Mouse (Mus musculus): ENCODE data around the gene Ltbp4. TPM values are rescaled to one million over a fixed set of nuclear protein-coding genes. Genes with fewer than 3 reads are reported as not detected.

Ltbp4 gene
- total RNA-seq, 2 experiments from 2014 or later = 387 to 393 TPM

DNA sequence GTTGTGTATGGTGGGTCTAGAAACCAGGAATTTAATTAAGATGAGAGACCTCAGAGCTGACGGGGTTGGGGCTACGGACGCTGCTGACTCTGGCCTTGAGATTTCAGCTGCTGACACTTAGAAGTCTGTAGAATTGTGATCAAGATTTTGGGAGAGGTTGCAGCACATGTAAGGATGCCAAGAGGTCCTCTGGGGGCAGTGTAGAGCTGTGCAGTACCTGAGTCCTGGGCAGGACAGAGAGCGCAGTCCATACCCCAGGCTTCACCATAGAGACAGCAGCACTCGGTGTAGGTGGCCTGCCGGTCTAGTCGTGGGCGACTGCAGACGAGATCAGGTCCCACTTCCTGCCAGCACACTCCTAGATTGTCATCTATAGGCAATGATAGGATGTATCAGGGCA lies 29.9 kb downstream of the Ltbp4 start:
- intact Hi-C loops (cut with DNase I) = no loop called here
- no peak for DNase-seq

DNA sequence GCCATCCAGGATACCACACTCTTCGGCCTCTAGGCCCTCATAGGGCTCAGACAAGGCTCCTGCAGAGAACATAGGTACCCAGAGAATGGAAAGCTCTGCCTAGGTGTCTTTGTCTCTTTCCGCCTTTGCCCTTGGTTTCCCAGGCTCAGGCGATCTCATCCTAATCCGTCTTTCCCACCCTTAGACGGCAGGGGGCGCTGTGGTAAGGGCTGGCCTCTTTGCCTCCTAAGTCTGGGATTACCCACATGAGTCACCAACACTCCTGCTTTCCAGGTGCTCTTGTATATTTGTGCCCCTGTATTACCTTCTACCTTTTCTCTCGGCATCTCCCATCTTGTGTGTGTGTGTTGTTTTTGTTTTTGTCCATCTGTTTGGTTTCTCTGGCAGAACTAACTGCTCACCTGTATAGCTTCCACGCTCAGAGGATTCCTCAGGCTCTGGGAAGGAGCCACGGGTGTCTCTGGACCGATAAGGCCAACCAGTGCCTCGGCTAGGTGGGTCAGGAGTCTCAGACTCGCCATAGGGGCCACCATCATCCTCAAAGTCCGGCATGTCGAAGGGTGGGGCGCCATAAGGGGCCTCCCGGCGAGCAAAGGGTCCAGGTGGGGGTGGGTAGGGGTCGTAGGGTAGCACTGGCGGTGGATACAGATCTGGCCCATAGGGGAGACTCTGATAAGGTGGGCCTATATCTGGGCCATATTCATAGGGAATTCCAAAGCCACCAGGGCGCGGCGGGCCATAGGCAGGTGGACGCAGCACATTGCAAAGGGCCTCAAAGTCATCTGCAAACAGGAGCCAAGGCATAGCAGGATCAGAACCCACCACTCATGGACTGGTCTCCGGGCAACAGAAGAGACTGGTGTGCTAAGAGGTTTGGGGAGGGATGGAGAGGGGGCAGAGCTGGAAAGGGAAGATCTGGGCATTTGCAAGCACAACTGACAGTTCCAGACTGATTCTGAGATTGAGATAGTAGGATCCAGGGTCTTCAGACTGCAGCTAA lies 31.0 kb downstream of the Ltbp4 start:
- DNase-seq = peak in 1 of 2 experiments; percentile 75
- intact Hi-C loops (cut with DNase I) = no loop called here

DNA sequence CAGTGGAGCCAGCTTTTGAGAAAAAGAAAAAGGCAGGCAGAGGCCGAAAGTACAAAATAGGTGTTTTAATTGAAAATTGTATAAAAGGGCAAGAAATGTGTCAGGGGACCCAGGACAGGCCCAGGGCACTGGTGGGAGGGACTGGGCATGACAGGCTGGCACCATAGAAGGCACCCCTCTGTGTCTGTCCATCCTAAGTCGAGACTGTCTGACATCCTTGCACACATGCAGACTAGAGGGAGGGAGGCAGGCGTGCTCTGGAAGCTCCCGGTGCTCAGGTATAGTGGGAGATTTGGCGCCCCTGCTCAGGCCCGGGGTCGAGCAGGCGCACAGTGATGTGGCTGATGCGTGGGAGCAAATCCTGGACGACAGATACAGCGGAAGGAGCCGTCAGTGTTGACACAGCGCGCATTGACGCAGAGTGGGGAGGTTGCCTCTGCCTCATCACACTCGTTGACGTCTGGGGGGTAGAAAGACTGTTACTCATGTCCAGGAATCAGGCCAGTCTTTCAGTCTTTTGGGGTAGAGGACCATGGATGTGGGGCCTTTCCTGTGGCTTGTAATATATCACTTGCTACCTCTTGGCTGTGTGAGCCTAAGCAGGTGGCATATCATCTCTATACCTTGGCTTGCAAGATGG lies 32.3 kb downstream of the Ltbp4 start:
- intact Hi-C loops (cut with DNase I) = no loop called here
- DNase-seq = no peak

DNA sequence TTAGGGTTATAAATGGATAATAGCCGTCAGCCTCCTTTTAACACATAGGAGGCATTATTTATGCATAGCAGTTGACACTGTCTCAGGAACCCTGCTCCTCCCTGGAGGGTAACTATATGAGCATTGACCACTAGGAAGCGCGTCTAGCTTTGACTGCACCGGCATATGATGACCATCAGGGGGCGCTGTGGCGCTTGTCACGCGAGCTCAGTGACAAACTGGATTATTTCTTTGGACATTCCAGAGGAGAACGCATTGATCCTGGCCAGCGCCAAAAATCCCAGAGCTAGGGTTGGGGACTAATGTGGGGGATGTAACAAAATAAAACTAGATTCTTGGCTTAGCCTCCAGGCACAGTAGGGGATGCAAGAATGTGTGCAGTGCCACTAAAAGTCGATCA lies 35.3 kb downstream of the Ltbp4 start:
- peak; percentile 79 to 90 for DNase-seq
- intact Hi-C loops (cut with DNase I) = loop anchor here (1.0 kb wide), 1 partner anchor 27 kb away; no protein-coding TSS in a partner anchor

DNA sequence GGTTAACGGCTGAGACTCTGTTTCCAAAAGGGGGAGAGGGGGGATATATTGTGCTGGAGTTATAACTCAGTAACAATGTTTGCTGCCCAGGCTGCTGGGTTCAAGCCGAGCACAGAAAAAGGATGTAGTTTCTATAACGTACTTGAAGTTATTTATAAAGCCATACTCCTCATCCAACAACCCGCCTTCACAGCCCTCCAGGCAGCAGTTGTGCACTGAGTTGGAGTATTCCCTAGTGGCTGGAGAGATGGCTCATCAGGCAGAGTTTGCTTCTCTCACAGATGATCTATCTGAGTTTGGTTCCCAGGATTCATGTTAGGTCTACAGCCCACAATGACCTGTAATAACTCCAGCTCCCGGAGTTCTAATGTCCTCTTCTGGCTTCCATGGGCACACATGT lies 36.7 kb downstream of the Ltbp4 start:
- no peak for DNase-seq
- intact Hi-C loops (cut with DNase I) = no loop called here

DNA sequence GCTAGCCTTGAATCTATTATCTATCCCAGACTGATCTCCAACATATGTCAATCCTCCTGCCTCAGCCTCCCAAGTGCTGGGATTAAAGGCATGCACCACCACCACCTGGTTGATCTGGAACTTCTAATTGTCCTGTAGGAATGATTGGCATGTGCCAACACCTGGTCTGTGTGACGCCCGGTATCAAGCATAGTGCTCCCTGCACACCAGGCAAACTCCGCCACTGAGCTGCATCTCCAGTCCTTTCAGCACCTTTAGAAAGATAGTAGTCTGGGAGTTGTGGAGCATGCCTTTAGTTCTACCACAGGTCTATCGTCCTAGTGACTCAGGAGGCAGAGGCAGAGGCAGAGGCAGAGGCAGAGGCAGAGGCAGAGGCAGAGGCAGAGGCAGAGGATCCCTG lies 37.1 kb downstream of the Ltbp4 start:
- intact Hi-C loops (cut with DNase I) = no loop called here

DNA sequence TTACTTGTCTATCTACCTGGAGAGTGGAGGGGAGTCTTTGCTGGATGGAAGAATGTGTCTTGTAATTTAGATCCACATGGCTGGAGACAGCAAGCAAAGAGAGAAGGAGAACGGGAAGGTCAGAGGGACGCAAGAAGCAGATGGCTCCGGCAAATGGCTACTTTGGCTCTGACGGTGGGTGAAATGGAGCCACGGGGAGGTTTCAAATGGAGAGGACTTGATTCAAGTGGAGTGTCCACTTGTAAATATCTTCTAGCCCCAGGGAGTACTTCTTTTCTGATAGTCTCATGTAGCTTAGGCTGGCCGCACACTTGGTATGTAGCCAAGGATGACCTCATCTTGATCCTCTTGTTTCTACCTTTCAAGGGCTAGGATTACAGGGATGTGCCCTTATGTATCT lies 38.7 kb downstream of the Ltbp4 start:
- intact Hi-C loops (cut with DNase I) = no loop called here

More for the DNA sequence above, 37.1 kb downstream of the Ltbp4 start:
- no peak for DNase-seq

DNA sequence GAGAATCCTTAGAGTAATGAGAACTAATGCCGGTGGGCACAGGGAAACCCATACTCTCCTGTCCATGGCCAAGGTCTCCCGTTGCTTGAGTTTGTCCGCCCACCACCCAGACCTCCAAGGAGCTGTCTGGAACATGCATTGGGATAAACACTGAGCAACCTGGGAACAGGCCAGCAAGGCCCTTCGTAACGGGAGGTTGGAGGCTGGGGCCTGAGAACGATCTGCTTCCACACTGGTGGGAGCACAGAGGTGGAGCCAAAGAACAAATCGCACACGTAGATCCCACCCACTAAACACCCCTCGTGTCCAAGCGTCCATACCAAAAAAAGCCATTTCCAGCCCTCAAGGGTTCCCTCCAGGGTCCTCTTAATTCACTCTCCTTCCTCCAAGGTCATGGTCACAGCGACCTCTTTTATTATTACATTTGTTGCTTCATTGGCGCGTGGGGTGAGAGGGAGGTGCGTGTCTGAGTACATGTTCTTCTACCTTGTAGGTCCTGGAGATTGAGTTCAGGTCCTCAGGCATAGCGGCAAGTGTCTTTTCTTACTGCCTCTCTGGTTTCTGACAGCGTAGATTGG lies 39.4 kb downstream of the Ltbp4 start:
- DNase-seq = no peak
- intact Hi-C loops (cut with DNase I) = no loop called here

More for the DNA sequence above, 38.7 kb downstream of the Ltbp4 start:
- no peak for DNase-seq

DNA sequence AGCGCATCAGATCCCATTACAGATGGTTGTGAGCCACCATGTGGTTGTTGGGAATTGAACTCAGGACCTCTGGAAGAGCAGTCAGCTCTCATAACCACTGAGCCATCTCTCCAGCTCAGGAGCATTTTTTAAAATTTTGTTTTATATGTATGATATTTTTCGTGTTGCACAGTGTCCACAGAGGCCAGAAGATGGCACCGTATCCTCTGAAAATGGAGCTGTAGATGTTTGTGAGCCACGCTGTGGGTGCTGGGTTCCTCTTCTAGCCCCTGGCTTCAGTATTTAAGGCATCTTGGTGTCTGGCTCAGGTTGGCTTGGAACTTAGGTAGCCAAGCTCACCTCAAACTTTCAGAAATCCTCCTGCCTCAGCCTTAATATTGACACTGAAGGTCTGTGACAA lies 41.0 kb downstream of the Ltbp4 start:
- intact Hi-C loops (cut with DNase I) = no loop called here
- no peak for DNase-seq

DNA sequence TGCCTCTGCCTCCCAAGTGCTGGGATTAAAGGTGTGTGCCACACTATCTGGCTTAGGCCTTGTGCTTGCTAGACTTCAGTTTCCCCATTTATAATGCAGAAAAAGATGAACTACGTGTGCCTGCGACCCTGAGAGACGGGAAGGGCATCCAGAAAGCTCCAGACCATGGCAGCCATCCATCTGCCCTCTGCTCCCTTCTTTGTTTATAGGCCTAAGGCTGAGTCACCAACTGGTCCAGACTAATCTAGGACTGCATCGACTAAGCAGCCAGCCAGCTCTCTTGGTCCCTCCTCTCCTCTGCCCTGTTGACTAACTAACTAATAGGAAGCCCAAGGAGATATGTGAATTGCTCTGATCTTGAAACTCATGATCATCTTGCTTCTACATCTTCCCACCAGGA lies 41.5 kb downstream of the Ltbp4 start:
- intact Hi-C loops (cut with DNase I) = no loop called here
- no peak for DNase-seq

DNA sequence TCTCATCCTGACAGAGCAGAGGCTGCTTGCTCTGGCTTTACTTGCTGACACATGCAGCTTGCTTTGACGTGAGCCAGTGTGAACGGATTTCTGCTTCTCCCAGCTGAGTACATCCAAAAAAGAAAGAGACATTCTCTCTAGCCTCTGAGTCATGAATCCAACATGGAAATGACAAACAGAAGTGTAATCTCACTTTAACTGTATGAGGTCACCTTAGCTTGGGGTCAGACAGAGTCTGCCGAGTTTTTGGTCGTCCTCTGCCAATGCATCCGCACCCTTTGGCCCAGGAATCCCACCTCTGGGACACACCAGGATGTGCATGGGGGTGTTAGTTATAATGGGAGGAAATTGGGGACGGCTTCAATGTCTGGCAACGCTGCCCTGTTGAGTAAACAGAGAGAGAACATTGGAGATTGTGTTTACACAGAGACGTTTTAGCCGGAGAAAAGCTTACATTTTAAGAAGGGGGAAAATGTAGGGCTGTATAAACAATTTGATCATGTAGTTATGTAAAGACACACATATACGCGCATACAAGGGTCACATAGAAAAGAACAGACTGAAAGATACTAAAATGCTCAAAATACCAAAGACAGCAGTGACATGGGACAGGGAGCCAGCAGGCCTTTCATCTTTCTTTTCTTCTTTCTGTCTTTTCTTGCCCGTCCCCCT lies 45.6 kb downstream of the Ltbp4 start:
- peak; percentile 79 to 85 for DNase-seq
- intact Hi-C loops (cut with DNase I) = no loop called here

DNA sequence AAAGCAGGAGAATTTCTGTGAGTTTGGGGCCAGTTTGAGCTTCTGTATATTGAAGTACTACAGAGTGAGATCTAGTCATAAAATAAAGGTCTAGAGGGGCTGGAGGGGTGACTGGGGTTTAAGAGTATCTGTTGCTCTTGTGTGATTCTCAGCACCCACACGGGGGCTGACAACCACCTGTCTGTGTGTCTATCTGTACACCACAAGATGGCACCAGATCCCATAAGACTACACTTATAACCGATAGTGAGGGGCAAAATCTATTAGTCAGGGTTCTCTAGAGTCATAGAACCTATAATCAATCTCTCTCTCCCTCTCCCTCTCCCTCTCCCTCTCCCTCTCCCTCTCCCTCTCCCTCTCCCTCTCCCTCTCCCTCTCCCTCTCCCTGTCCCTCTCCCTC lies 46.9 kb downstream of the Ltbp4 start:
- DNase-seq = no peak
- intact Hi-C loops (cut with DNase I) = no loop called here

DNA sequence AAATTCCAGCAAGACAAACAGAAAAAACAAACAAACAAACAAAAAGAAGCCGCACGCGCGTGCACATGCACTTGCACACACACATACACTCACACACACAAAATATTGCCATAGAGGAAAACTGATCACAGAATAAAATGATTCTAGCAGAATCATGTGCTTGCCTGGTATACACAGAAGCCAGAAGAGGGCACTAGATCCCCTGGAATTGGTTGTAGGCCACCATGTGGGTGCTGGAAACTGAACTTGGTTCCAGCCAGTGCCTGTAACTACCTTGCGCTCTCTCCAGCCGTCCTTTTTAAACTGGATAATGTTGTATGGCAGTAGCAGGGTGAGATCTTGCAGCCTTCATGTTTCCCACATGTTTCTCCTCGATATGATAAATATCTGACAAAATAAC lies 48.8 kb downstream of the Ltbp4 start:
- intact Hi-C loops (cut with DNase I) = loop anchor here (10.0 kb wide), 1 partner anchor 514 kb away; no protein-coding TSS in a partner anchor
- no peak for DNase-seq

DNA sequence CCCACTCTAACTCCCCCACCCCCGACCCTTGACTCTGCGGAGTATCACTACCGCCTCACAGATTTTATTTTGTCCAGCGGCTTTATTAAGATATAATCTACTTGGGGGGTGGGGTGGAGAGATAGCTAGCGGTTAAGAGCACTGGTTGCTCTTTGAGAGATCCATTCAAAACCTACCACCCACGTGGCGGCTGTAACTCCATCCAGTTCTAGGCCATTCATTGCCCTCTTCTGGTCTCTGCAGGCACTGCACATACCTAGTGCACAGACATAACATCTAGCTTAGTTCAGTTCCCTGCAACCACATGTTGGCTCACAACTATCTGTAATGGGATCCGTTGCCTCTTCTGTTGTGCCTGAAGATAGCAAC lies 51.8 kb downstream of the Ltbp4 start:
- intact Hi-C loops (cut with DNase I) = loop anchor here (1.0 to 10.0 kb wide), 2 partner anchors 153 to 511 kb away; no protein-coding TSS in a partner anchor
- DNase-seq = peak; percentile 75 to 78

DNA sequence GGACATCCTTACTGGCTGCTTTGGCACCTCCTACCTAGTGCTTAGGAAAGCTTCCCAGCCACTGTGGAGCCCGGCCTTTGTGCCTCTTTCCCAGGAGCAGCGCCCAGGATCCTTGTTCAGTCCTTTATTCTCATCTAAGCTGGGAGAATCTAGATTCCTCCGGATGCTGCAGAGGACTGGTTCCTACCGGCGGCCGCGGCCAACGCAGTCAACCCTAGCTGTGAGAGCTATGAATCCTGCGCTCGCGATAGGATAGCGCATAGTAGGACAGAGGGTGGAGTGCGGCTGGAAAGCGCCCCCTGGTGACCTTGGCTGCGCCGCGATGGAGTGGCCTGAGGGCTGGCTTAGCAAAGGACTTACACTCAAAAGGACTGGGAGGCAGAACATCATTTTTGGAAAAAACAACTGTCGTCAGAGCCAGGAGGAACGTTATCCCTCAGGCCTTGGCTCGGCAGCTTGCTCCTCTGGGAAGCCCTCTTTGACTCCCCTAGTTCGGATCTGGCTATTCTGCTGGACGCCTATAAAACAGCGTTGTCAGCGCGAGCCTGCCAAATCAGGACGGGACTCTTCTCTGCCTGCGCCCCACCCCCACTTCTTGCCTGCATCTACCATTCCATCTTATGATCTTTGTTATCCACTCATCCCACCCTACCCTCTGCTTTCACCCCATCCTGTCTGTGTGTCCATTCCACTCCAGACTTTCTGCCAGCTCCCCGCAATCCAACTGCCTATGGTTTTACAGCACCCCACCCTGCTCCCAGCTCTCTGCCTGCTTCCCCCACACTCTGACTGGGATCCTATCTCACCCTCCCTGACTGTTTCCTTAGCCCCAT lies 52.4 kb downstream of the Ltbp4 start:
- intact Hi-C loops (cut with DNase I) = loop anchor here (1.0 to 10.0 kb wide), 2 partner anchors 153 to 510 kb away; no protein-coding TSS in a partner anchor
- DNase-seq = peak; percentile 75 to 77

DNA sequence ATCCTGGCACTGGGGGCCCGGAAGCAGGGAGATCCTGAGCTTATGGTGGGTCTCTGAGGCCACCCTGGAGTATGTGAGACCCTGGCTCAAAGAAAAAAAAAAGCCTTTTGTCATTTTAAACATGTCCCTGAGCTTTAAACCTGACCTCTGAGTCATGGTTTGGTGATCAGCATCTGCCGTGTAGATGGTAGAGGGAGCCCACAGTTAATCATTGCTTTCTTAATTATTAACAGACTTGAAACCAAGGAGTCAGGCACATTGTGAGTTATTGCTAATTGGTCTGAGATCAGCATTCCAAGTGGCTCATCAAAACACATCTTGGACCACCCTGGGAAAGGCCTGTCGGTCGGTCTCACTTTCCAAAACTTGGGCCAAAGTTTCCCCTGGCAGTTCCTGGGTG lies 55.3 kb downstream of the Ltbp4 start:
- DNase-seq = no peak
- intact Hi-C loops (cut with DNase I) = loop anchor here (10.0 kb wide), 1 partner anchor 507 kb away; no protein-coding TSS in a partner anchor

DNA sequence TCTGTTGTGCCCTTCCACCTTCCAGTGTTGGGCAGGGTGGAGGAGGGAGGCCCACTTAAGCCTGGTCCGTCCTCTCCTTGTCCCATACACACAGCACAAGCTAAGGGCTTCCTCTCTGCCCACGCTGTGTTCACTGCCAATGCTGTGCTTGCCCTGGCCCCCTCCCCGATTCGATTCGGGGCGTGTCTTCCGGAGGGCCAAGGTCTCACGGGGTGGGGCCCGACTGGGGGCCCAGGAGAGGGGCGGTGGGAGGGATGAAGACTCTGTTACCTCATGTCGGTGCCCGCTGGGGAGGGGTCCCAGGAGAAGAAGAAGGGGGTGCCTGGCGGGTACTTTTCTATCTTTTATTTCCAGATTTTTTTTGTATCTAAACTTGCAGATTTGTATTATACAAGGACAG lies 55.8 kb downstream of the Ltbp4 start:
- DNase-seq = no peak
- intact Hi-C loops (cut with DNase I) = loop anchor here (10.0 kb wide), 1 partner anchor 507 kb away; no protein-coding TSS in a partner anchor

DNA sequence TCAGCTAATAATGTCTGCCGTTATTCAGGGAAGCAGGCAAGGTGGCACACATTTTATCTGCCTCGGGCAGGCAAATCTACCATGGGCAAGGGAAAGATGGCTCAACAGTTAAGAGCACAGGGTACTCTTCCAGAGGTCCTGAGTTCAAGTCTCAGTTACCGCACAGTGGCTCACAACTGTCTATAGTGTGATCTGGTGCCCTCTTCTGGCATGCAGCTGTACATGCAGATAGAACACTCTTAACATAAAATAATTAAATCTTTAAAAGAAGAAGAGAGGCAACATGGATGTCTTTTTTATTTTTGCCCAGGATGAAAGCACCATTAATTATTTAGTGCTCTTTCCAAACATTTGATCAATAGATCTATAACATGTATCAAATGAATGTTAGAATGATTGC lies 60.3 kb downstream of the Ltbp4 start:
- intact Hi-C loops (cut with DNase I) = loop anchor here (2.0 kb wide), 1 partner anchor 144 kb away; no protein-coding TSS in a partner anchor
- no peak for DNase-seq

DNA sequence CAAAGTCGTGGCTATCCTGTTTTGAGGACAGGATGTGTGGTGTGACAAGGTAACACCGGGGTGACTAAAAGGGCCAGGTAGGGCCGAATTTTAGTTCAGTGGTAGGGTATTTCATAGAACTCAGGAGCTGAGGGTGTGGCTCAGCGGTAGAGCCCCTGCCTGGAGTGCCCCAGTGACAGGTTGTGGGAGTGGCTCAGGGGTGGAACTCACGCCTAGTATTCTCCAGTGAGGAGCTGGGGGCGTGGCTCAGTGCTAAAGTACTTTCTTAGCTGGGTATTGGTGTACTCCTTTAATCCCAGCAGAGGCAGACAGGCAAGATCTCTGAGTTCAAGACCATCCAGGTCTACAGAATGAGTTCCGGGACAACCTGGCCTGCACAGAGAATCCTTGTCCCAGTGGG lies 61.5 kb downstream of the Ltbp4 start:
- no peak for DNase-seq
- intact Hi-C loops (cut with DNase I) = loop anchor here (2.0 kb wide), 1 partner anchor 143 kb away; no protein-coding TSS in a partner anchor

DNA sequence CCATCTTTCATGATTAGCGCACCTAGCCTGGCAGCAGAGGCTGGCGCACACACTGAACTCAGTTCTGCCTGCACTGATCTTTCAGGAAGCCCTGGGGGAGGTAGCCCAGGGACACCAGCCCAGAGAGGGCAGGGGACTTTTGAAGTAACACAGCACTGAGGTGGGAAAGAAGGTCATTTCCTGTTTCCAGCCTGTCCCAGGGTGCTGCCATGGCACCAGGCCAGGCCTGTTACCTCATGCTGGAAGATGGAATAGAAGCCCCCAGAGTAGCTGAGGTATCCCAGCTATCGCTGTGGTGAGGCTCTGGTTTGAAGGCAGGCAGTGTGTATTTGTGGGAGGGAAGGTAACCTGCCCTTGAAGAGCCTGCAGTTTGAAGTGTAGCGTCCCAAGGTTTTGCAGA lies 62.6 kb downstream of the Ltbp4 start:
- DNase-seq = no peak
- intact Hi-C loops (cut with DNase I) = no loop called here

Data from heart, postnatal 10 days (tissue).